ENCODE assay signal across 20 mouse cellular contexts in the genomic region with DNA sequence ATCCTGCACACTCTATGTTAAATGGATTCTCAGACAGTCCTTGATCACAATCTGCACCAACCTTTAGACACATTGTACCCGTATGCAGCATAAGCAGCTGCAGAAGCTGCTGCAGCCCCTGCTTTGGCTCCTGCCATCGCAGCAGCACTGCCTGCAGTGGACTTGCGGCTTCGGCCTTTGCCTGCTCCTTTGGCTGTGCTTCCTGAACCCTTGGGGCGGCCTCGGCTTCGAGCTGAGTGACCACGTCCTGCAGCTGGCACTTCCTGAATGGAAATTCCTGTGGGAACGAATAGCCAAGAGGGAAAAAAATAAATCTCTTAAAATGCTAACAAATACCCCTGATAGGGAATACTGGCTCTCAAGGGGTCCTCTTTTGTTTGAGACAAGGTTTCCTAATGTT. TPM values are rescaled to one million over a fixed set of nuclear protein-coding genes. Genes with fewer than 3 reads are reported as not detected.
DNase-seq lines count a peak whose midpoint lies in the region; ATAC-seq lines count a peak whose summit lies in the region.
"Had no signal": no experiment of that assay in that cellular context is flagged by ENCODE, and none has a peak within 500 bp of the region (broad histone marks: within the 10 kb centered on the region; RNA-seq: fewer than 3 reads in every experiment).

No protein-coding gene starts in this region.

- ATAC-seq in heart, embryonic 14.5 days (ENCODE audit: insufficient number of reproducible peaks, insufficient read depth, low FRiP score, low read depth): no peak
- no peak for ATAC-seq in kidney, embryonic 15.5 days (replicated peaks; ENCODE audit: low FRiP score)
- ATAC-seq in hindbrain, embryonic 11.5 days (ENCODE audit: low FRiP score): no peak
- ATAC-seq: activated CD4-positive, CD25-positive, alpha-beta regulatory T cell, adult 4 months; forebrain, postnatal 0 days had no signal

- peaks cover 0 to 2% of the 10 kb centered on the region in 2 experiments; a peak in 1 of 4 replicates for H3K4me1 ChIP-seq in heart, embryonic 14.5 days (ENCODE audit: control insufficient read depth in 2 of 2, insufficient read depth in 2 of 2, low read length in 2 of 2)
- H3K4me1 ChIP-seq in heart, embryonic 10.5 days: 0 out of 2 replicates have a peak, but pooled peaks cover 3% of the 10 kb centered on the region
- no peaks in the 10 kb centered on the region for H3K4me1 ChIP-seq in kidney, embryonic 15.5 days
- H3K4me1 ChIP-seq in hindbrain, embryonic 11.5 days (replicated peaks; ENCODE audit: control insufficient read depth, insufficient read depth, low read length): no peaks in the 10 kb centered on the region
- H3K4me1 ChIP-seq: embryonic facial prominence, embryonic 12.5 days; limb, embryonic 13.5 days; liver, embryonic 15.5 days; neural tube, embryonic 13.5 days had no signal

- H3K9ac ChIP-seq in heart, embryonic 14.5 days (ENCODE audit: low read length): no peak overlapping the region
- H3K9ac ChIP-seq in kidney, embryonic 15.5 days: no peak overlapping the region
- no peak overlapping the region for H3K9ac ChIP-seq in hindbrain, embryonic 11.5 days (ENCODE audit: low read depth, low read length)
- H3K9ac ChIP-seq: embryonic facial prominence, embryonic 12.5 days; forebrain, postnatal 0 days; limb, embryonic 13.5 days; liver, embryonic 15.5 days; neural tube, embryonic 13.5 days had no signal

- H3K4me3 ChIP-seq in heart, embryonic 14.5 days (ENCODE audit: control insufficient read depth in 1 of 2, insufficient read depth in 1 of 2, low read depth in 1 of 2, low read length in 2 of 2): no peak overlapping the region
- no peak overlapping the region for H3K4me3 ChIP-seq in heart, embryonic 10.5 days
- no peak overlapping the region for H3K4me3 ChIP-seq in kidney, embryonic 15.5 days (replicated peaks)
- no peak overlapping the region for H3K4me3 ChIP-seq in hindbrain, embryonic 11.5 days (ENCODE audit: low read depth, low read length)
- H3K4me3 ChIP-seq: embryonic facial prominence, embryonic 12.5 days; layer of hippocampus, adult 2 months; left cerebral cortex, adult 2 months; limb, embryonic 13.5 days; liver, embryonic 15.5 days; neural tube, embryonic 13.5 days had no signal

- DNase-seq in heart, embryonic 10.5 days (ENCODE audit: low spot score): no peak
- DNase-seq in kidney, postnatal 36 days: peak; percentile 53 to 66
- peak; percentile 34 for DNase-seq in lung, postnatal 25 days (ENCODE audit: low spot score)
- no peak for DNase-seq in thymus, postnatal 25 days
- DNase-seq in hindbrain, embryonic 11.5 days (ENCODE audit: low spot score): no peak
- DNase-seq: cerebellum, adult 11-12 months; forebrain, postnatal 0 days; gastrocnemius, postnatal 10 days; right cerebral cortex, postnatal 4 days; thymus, adult 2 months had no signal

- H3K27me3 ChIP-seq in heart, embryonic 14.5 days (ENCODE audit: control insufficient read depth, insufficient read depth, low read length): no peaks in the 10 kb centered on the region
- H3K27me3 ChIP-seq in heart, embryonic 10.5 days (ENCODE audit: insufficient read depth, poor library complexity, severe bottlenecking): no peaks in the 10 kb centered on the region
- no peaks in the 10 kb centered on the region for H3K27me3 ChIP-seq in kidney, embryonic 15.5 days
- H3K27me3 ChIP-seq in hindbrain, embryonic 11.5 days (ENCODE audit: control insufficient read depth, insufficient read depth, low read length): no peaks in the 10 kb centered on the region
- H3K27me3 ChIP-seq: CH12.LX; embryonic facial prominence, embryonic 12.5 days; limb, embryonic 13.5 days; liver, embryonic 15.5 days; neural tube, embryonic 13.5 days had no signal

- peaks cover 100% of the 10 kb centered on the region for H3K36me3 ChIP-seq in heart, embryonic 14.5 days (ENCODE audit: control insufficient read depth, insufficient read depth, low read length)
- peaks cover 98% of the 10 kb centered on the region for H3K36me3 ChIP-seq in heart, embryonic 10.5 days
- H3K36me3 ChIP-seq in kidney, embryonic 15.5 days: peaks cover 97% of the 10 kb centered on the region
- H3K36me3 ChIP-seq in hindbrain, embryonic 11.5 days (ENCODE audit: control insufficient read depth, insufficient read depth, low read length): peaks cover 10% of the 10 kb centered on the region; the same call in 1 of the 2 replicates

- no peak overlapping the region for H3K4me2 ChIP-seq in heart, embryonic 14.5 days (ENCODE audit: low read length)
- H3K4me2 ChIP-seq in kidney, embryonic 15.5 days: no peak overlapping the region
- no peak overlapping the region for H3K4me2 ChIP-seq in hindbrain, embryonic 11.5 days (replicated peaks; ENCODE audit: low read depth, low read length)
- H3K4me2 ChIP-seq: embryonic facial prominence, embryonic 12.5 days; limb, embryonic 13.5 days; liver, embryonic 15.5 days; neural tube, embryonic 13.5 days had no signal

- WGBS in heart, embryonic 14.5 days: 75% methylated on average over 9 of the region's 9 CpGs
- 71% methylated on average over 9 of the region's 9 CpGs for WGBS in heart, embryonic 10.5 days
- WGBS in kidney, embryonic 15.5 days: 77% methylated on average over 9 of the region's 9 CpGs
- WGBS in hindbrain, embryonic 11.5 days: 87% methylated on average over 9 of the region's 9 CpGs

- no peaks in the 10 kb centered on the region for H3K9me3 ChIP-seq in heart, embryonic 14.5 days (ENCODE audit: control insufficient read depth, low read length)
- H3K9me3 ChIP-seq in heart, embryonic 10.5 days: no peaks in the 10 kb centered on the region
- no peaks in the 10 kb centered on the region for H3K9me3 ChIP-seq in kidney, embryonic 15.5 days (replicated peaks)
- H3K9me3 ChIP-seq in hindbrain, embryonic 11.5 days (ENCODE audit: control insufficient read depth, low read length): no peaks in the 10 kb centered on the region
- H3K9me3 ChIP-seq: embryonic facial prominence, embryonic 12.5 days; limb, embryonic 13.5 days; liver, embryonic 15.5 days; neural tube, embryonic 13.5 days had no signal

- peak overlapping the region; percentile 28 to 35; a peak in 2 of 4 replicates for H3K27ac ChIP-seq in heart, embryonic 14.5 days (replicated peaks in 1 of 2; ENCODE audit: control insufficient read depth in 1 of 2, insufficient read depth in 1 of 2, low read depth in 2 of 2, low read length in 2 of 2)
- no peak overlapping the region for H3K27ac ChIP-seq in heart, embryonic 10.5 days
- peak overlapping the region; percentile 38; the same call in 1 of the 2 replicates for H3K27ac ChIP-seq in kidney, embryonic 15.5 days
- no peak overlapping the region for H3K27ac ChIP-seq in hindbrain, embryonic 11.5 days (ENCODE audit: low read depth, low read length)
- H3K27ac ChIP-seq: embryonic facial prominence, embryonic 12.5 days; layer of hippocampus, adult 2 months; left cerebral cortex, adult 2 months; limb, embryonic 13.5 days; liver, embryonic 15.5 days; neural tube, embryonic 13.5 days had no signal

RNA-seq across cellular contexts. Expression of a gene that starts 26.3 kb away (rescaled TPM):
- polyA plus RNA-seq in heart, embryonic 14.5 days (2014; fragmentation: Nextera tagmentation; extraction: Ambion mirVana): 0.32 and 0.67 TPM in 2 replicates
- polyA plus RNA-seq in heart, embryonic 10.5 days (2016; fragmentation: Nextera tagmentation; extraction: Ambion mirVana): 0.55 and 0.69 TPM in 2 replicates
- 0.91 and 0.98 TPM in 2 replicates for polyA plus RNA-seq in kidney, embryonic 15.5 days (2015; fragmentation: Nextera tagmentation; extraction: Ambion mirVana)
- polyA plus RNA-seq in hindbrain, embryonic 11.5 days (2014; fragmentation: Nextera tagmentation; extraction: Ambion mirVana): 0.46 and 1.4 TPM in 2 replicates
- polyA plus RNA-seq: activated CD4-positive, CD25-positive, alpha-beta regulatory T cell, adult 4 months had no signal

RNA-seq across cellular contexts. Expression of a gene that starts 51.7 kb away (rescaled TPM):
- polyA plus RNA-seq in heart, embryonic 14.5 days (2014; fragmentation: Nextera tagmentation; extraction: Ambion mirVana): 6.9 and 8.8 TPM in 2 replicates
- polyA plus RNA-seq in heart, embryonic 10.5 days (2016; fragmentation: Nextera tagmentation; extraction: Ambion mirVana): 6.0 and 7.5 TPM in 2 replicates
- polyA plus RNA-seq in kidney, embryonic 15.5 days (2015; fragmentation: Nextera tagmentation; extraction: Ambion mirVana): 9.9 and 10.5 TPM in 2 replicates
- polyA plus RNA-seq in hindbrain, embryonic 11.5 days (2014; fragmentation: Nextera tagmentation; extraction: Ambion mirVana): 2.7 and 2.9 TPM in 2 replicates
- polyA plus RNA-seq: activated CD4-positive, CD25-positive, alpha-beta regulatory T cell, adult 4 months had no signal

Comparison
In these comparisons a context has a peak if more than half of its experiments do, and no peak if none do; other contexts are left out.
1. H3K27ac ChIP-seq: peak in heart, embryonic 14.5 days (2 of 2) and kidney, embryonic 15.5 days (single experiment); none in heart, embryonic 10.5 days (single experiment) and hindbrain, embryonic 11.5 days (single experiment).
2. DNase-seq: peak in kidney, postnatal 36 days (2 of 2) and lung, postnatal 25 days (single experiment); none in heart, embryonic 10.5 days (single experiment), thymus, postnatal 25 days (single experiment) and hindbrain, embryonic 11.5 days (single experiment).